Mouse (Mus musculus) retina, adult 2 months (tissue): ENCODE results near the gene Col8a2.
A peak's percentile ranks its signal among the peaks of the same experiment; 100 is the strongest.

ENCODE experiments used
- DNase-seq: peaks from one replicate; pipeline ENCODE4 v3.0.0-alpha.2; 2012; ENCODE audit warnings: low read depth, low spot score

The Col8a2 gene

DNA sequence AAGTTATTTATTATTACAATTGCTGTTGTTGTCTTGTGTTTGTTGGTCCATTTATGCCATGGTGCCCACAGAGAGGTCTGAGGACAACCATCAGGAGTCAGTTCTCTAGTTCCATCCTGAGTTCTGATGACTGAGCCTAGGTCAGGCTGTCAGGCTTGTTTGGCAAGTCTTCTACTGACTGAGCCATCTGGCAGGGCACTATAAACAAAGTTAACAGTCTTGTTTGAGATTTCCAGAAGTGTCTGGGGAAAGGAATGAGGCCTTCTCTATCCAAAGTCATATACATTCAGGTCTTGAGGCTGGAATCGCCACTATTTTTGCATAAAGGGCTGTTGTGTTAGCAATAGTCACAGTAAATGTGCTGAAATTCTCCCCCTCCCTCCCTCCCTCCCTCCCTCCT lies 45.2 kb downstream of the Col8a2 start:
- DNase-seq: no peak

- no peak for DNase-seq
These were observed 45.8 kb downstream of the Col8a2 start for GRCm38 (mm10) chr4:126332358-126332757.

DNA sequence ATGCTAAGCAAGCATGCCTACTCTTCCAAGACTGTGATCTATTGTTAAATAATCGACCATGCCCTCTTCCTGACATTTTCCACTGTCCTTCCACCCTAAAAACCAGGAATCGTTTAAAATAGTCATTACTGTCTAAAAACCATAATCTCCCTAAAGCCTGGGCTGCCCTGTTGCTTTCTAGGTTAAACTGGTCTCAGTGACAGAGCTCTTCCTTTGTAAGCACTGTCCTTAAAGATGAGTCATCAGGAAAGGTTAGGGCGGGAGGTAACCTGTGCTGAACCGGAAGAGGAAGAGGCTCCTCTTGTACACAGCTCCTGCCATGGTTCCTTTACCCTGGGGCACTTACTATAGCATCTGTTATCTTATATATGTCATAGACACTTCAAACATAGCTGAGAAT lies 52.9 kb downstream of the Col8a2 start:
- DNase-seq: peak; percentile 15

DNA sequence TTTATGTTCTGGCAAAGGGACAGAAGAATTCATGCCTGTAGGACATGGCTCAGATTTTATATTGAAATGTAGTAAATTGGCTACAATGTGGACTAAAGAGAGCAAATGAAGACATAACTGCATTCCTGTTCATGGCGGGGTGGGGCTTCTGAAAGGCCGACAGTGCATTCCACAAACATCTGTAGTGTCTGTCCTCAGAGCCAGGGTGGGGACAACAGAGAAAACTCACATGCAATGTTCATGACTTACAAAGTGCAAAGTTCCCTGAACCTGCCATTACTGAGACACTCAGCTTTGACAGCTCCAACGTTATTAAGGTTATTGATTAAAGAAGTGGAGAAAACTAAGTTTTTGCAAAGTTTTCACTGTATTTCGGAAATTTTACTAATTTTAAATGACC lies 56.9 kb downstream of the Col8a2 start:
- DNase-seq: no peak

DNA sequence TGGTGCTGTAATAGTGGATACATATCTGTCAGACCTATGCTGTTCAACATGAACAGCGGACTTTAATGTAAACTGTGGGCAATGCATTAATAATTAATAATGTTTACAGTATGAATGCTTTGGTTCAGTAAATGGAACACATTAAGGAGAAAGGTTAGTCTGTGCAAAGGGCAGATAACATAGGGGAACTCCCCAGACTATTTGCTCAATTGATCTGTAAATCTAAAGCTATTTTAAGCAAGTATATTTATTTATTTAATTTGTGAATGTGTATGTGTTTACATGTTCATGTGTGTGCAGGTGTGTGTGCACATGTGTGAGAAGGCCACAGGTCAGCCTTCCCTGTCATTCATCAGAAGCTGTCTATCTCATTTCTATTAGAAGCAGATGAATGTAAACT lies 73.5 kb downstream of the Col8a2 start:
- DNase-seq: no peak
